Mouse (Mus musculus) frontal cortex, postnatal 36 days (tissue): ENCODE data around the gene Spns3.

Source experiments
- DNase-seq, 2 experiments: peaks; one replicate each; pipeline ENCODE4 v3.0.0; 2022; ENCODE audit warnings: low spot score in 2 of 2

Spns3 gene

GRCm38 (mm10) chr11:72484549-72484948 is 65.8 kb downstream of the Spns3 start:
- DNase-seq: no peak

- DNase-seq: no peak
Measured at GRCm38 (mm10) chr11:72481952-72482351, 68.4 kb downstream of the Spns3 start.

GRCm38 (mm10) chr11:72481313-72481712 is 69.0 kb downstream of the Spns3 start:
- no peak for DNase-seq

GRCm38 (mm10) chr11:72479499-72479898 is 70.8 kb downstream of the Spns3 start:
- DNase-seq: no peak

- DNase-seq: no peak
Measured at GRCm38 (mm10) chr11:72478228-72478627, 72.1 kb downstream of the Spns3 start.

GRCm38 (mm10) chr11:72477653-72478052 is 72.7 kb downstream of the Spns3 start:
- DNase-seq: no peak

GRCm38 (mm10) chr11:72477182-72477581 is 73.1 kb downstream of the Spns3 start:
- no peak for DNase-seq

- DNase-seq: no peak
Measured at GRCm38 (mm10) chr11:72476074-72476625, 74.2 kb downstream of the Spns3 start.

GRCm38 (mm10) chr11:72475408-72475807 is 74.9 kb downstream of the Spns3 start:
- DNase-seq: no peak

GRCm38 (mm10) chr11:72474926-72475325 is 75.4 kb downstream of the Spns3 start:
- no peak for DNase-seq

- DNase-seq: no peak
Measured at GRCm38 (mm10) chr11:72473540-72473939, 76.8 kb downstream of the Spns3 start.

GRCm38 (mm10) chr11:72471381-72471780 is 78.9 kb downstream of the Spns3 start:
- DNase-seq: no peak

GRCm38 (mm10) chr11:72470004-72470403 is 80.3 kb downstream of the Spns3 start:
- DNase-seq: no peak

GRCm38 (mm10) chr11:72469217-72469616 is 81.1 kb downstream of the Spns3 start:
- DNase-seq: no peak

- no peak for DNase-seq
Measured at GRCm38 (mm10) chr11:72468525-72468924, 81.8 kb downstream of the Spns3 start.

- DNase-seq: no peak
Measured at GRCm38 (mm10) chr11:72466694-72467507, 83.4 kb downstream of the Spns3 start.

GRCm38 (mm10) chr11:72465978-72466693 is 84.2 kb downstream of the Spns3 start:
- DNase-seq: no peak

GRCm38 (mm10) chr11:72464821-72465220 is 85.5 kb downstream of the Spns3 start:
- DNase-seq: no peak

GRCm38 (mm10) chr11:72461500-72461981 is 88.8 kb downstream of the Spns3 start:
- DNase-seq: no peak

GRCm38 (mm10) chr11:72458502-72458901 is 91.8 kb downstream of the Spns3 start:
- no peak for DNase-seq

- no peak for DNase-seq
Measured at GRCm38 (mm10) chr11:72457995-72458496, 92.3 kb downstream of the Spns3 start.

- peak in 1 of 2 experiments; percentile 57 for DNase-seq
Measured at GRCm38 (mm10) chr11:72455694-72456093, 94.6 kb downstream of the Spns3 start.
